Mouse (Mus musculus): ENCODE data around the gene Zfp868. TPM values are rescaled to one million over a fixed set of nuclear protein-coding genes. Genes with fewer than 3 reads are reported as not detected.
"Not testable (repeated sequence)": the region's sequence is repeated elsewhere in the genome, so short reads cannot be mapped to it uniquely, and the experiment has no call there.

Gene Zfp868
- polyA plus RNA-seq (2012; rRNA removed) = 4.3 and 4.8 TPM in 2 replicates

GRCm38 (mm10) chr8:69625095-69625789 lies at the start of gene Zfp868:
TSS of gene Zfp868 (minus strand) at chr8:69625548.
- no peaks in the 10 kb centered on the region for H3K27me3 ChIP-seq (ENCODE audit: control insufficient read depth, insufficient read depth, low read length)
- peak within 1 kb of the TSS; percentile 99 for H3K4me3 ChIP-seq (ENCODE audit: control insufficient read depth, low read depth, low read length)
- TF ChIP-seq CTCF (IDR thresholded peaks at IDR 0.05; ENCODE audit: control insufficient read depth, insufficient read depth, insufficient replicate concordance, low read depth, low read length) (no peak), POLR2A (IDR thresholded peaks at IDR 0.05; ENCODE audit: control insufficient read depth, low read depth, low read length) (peak; percentile 93)
- no peaks in the 10 kb centered on the region for H3K36me3 ChIP-seq (ENCODE audit: control insufficient read depth, insufficient read depth, low read length)
- H3K4me1 ChIP-seq (ENCODE audit: control insufficient read depth, insufficient read depth, low read length) = peaks cover 2% of the 10 kb centered on the region; the same call in 1 of the 2 replicates
- peak within 1 kb of the TSS; percentile 100 for H3K27ac ChIP-seq (ENCODE audit: control insufficient read depth, insufficient read depth, low read depth, low read length)

- not testable (repeated sequence) for H3K4me1 ChIP-seq (ENCODE audit: control insufficient read depth, insufficient read depth, low read length); H3K27me3 ChIP-seq (ENCODE audit: control insufficient read depth, insufficient read depth, low read length); H3K4me3 ChIP-seq (ENCODE audit: control insufficient read depth, low read depth, low read length); H3K36me3 ChIP-seq (ENCODE audit: control insufficient read depth, insufficient read depth, low read length); H3K27ac ChIP-seq (ENCODE audit: control insufficient read depth, insufficient read depth, low read depth, low read length)
These were observed 39.7 kb upstream of the Zfp868 start for GRCm38 (mm10) chr8:69665051-69665450.

GRCm38 (mm10) chr8:69661294-69661693 lies 35.9 kb upstream of the Zfp868 start:
- no peak overlapping the region for H3K27ac ChIP-seq (ENCODE audit: control insufficient read depth, insufficient read depth, low read depth, low read length)
- TF ChIP-seq CTCF (IDR thresholded peaks at IDR 0.05; ENCODE audit: control insufficient read depth, insufficient read depth, insufficient replicate concordance, low read depth, low read length) (no peak), POLR2A (IDR thresholded peaks at IDR 0.05; ENCODE audit: control insufficient read depth, low read depth, low read length) (no peak)
- H3K4me3 ChIP-seq (ENCODE audit: control insufficient read depth, low read depth, low read length) = no peak overlapping the region
- no peaks in the 10 kb centered on the region for H3K4me1 ChIP-seq (ENCODE audit: control insufficient read depth, insufficient read depth, low read length)
- H3K36me3 ChIP-seq (ENCODE audit: control insufficient read depth, insufficient read depth, low read length) = no peaks in the 10 kb centered on the region
- no peaks in the 10 kb centered on the region for H3K27me3 ChIP-seq (ENCODE audit: control insufficient read depth, insufficient read depth, low read length)

GRCm38 (mm10) chr8:69654358-69654981 lies 29.1 kb upstream of the Zfp868 start, which contains the start of gene Zfp964:
TSS of gene Zfp964 (plus strand) at chr8:69654479.
- H3K27ac ChIP-seq (ENCODE audit: control insufficient read depth, insufficient read depth, low read depth, low read length) = peak within 1 kb of the TSS; percentile 55; the same call in 1 of the 2 replicates
- no peaks in the 10 kb centered on the region for H3K27me3 ChIP-seq (ENCODE audit: control insufficient read depth, insufficient read depth, low read length)
- peaks cover 7% of the 10 kb centered on the region for H3K4me1 ChIP-seq (ENCODE audit: control insufficient read depth, insufficient read depth, low read length)
- TF ChIP-seq POLR2A (IDR thresholded peaks at IDR 0.05; ENCODE audit: control insufficient read depth, low read depth, low read length) = peak; percentile 77
- no peak for TF ChIP-seq CTCF (IDR thresholded peaks at IDR 0.05; ENCODE audit: control insufficient read depth, insufficient read depth, insufficient replicate concordance, low read depth, low read length)
- H3K36me3 ChIP-seq (ENCODE audit: control insufficient read depth, insufficient read depth, low read length) = no peaks in the 10 kb centered on the region
- H3K4me3 ChIP-seq (ENCODE audit: control insufficient read depth, low read depth, low read length) = peak within 1 kb of the TSS; percentile 84

GRCm38 (mm10) chr8:69653808-69654357 lies 28.5 kb upstream of the Zfp868 start:
- Histone ChIP-seq H3K36me3 (ENCODE audit: control insufficient read depth, insufficient read depth, low read length) (no peaks in the 10 kb centered on the region), H3K27ac (ENCODE audit: control insufficient read depth, insufficient read depth, low read depth, low read length) (no peak overlapping the region), H3K27me3 (ENCODE audit: control insufficient read depth, insufficient read depth, low read length) (no peaks in the 10 kb centered on the region), H3K4me3 (ENCODE audit: control insufficient read depth, low read depth, low read length) (peak overlapping the region; percentile 84; the same call in 1 of the 2 replicates), H3K4me1 (ENCODE audit: control insufficient read depth, insufficient read depth, low read length) (peaks cover 7% of the 10 kb centered on the region)
- TF ChIP-seq CTCF (IDR thresholded peaks at IDR 0.05; ENCODE audit: control insufficient read depth, insufficient read depth, insufficient replicate concordance, low read depth, low read length) = no peak
- no peak for TF ChIP-seq POLR2A (IDR thresholded peaks at IDR 0.05; ENCODE audit: control insufficient read depth, low read depth, low read length)

GRCm38 (mm10) chr8:69618078-69618477 lies 7.3 kb downstream of the Zfp868 start:
- H3K27me3 ChIP-seq (ENCODE audit: control insufficient read depth, insufficient read depth, low read length) = no peaks in the 10 kb centered on the region
- H3K4me1 ChIP-seq (ENCODE audit: control insufficient read depth, insufficient read depth, low read length) = no peaks in the 10 kb centered on the region
- H3K4me3 ChIP-seq (ENCODE audit: control insufficient read depth, low read depth, low read length) = no peak overlapping the region
- TF ChIP-seq CTCF (IDR thresholded peaks at IDR 0.05; ENCODE audit: control insufficient read depth, insufficient read depth, insufficient replicate concordance, low read depth, low read length) = no peak
- no peak for TF ChIP-seq POLR2A (IDR thresholded peaks at IDR 0.05; ENCODE audit: control insufficient read depth, low read depth, low read length)
- H3K36me3 ChIP-seq (ENCODE audit: control insufficient read depth, insufficient read depth, low read length) = no peaks in the 10 kb centered on the region; the same call in 1 of the 2 replicates
- no peak overlapping the region for H3K27ac ChIP-seq (ENCODE audit: control insufficient read depth, insufficient read depth, low read depth, low read length)

- H3K27ac ChIP-seq (ENCODE audit: control insufficient read depth, insufficient read depth, low read depth, low read length) = no peak overlapping the region
- H3K4me1 ChIP-seq (ENCODE audit: control insufficient read depth, insufficient read depth, low read length) = no peaks in the 10 kb centered on the region
- H3K27me3 ChIP-seq (ENCODE audit: control insufficient read depth, insufficient read depth, low read length) = no peaks in the 10 kb centered on the region
- peaks cover 1% of the 10 kb centered on the region for H3K36me3 ChIP-seq (ENCODE audit: control insufficient read depth, insufficient read depth, low read length)
- no peak overlapping the region for H3K4me3 ChIP-seq (ENCODE audit: control insufficient read depth, low read depth, low read length)
- TF ChIP-seq CTCF (IDR thresholded peaks at IDR 0.05; ENCODE audit: control insufficient read depth, insufficient read depth, insufficient replicate concordance, low read depth, low read length) (peak; percentile 59; the same call in 1 of the 2 replicates), POLR2A (IDR thresholded peaks at IDR 0.05; ENCODE audit: control insufficient read depth, low read depth, low read length) (no peak)
These were observed 10.7 kb downstream of the Zfp868 start for GRCm38 (mm10) chr8:69614687-69615086.

GRCm38 (mm10) chr8:69597598-69597997 lies 27.8 kb downstream of the Zfp868 start:
- H3K36me3 ChIP-seq (ENCODE audit: control insufficient read depth, insufficient read depth, low read length); H3K27ac ChIP-seq (ENCODE audit: control insufficient read depth, insufficient read depth, low read depth, low read length); H3K4me3 ChIP-seq (ENCODE audit: control insufficient read depth, low read depth, low read length); H3K4me1 ChIP-seq (ENCODE audit: control insufficient read depth, insufficient read depth, low read length); H3K27me3 ChIP-seq (ENCODE audit: control insufficient read depth, insufficient read depth, low read length): not testable (repeated sequence)

All from testis, adult 2 months (tissue).